Comparison of ENCODE assay signal across 8 mouse cellular contexts in the genomic region with DNA sequence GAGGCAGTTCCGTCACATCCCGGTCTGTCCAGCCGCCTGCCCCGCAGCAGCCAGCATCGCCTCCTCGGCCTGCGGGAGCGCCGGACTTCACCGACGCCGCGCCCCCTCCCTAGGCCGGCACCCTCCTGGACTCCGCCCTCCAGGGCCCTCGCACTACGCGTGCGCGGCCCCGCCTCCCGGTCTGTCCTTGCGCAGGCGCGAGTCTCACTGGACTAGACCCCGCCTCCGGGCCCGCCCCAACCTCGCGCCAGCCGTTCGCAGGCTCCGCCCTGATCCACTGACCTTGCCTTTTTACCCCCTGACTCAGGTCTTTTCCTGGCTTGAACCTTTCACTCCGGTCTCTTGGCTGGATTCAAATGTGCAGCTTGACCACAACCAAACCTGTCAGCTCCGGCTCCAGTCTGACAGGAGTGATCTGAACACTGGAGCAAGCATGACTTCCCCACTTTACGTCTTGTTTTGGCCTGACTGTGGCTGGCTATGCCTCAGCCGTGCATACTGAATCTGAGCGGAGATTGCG. TPM values are rescaled to one million over a fixed set of nuclear protein-coding genes. Genes with fewer than 3 reads are reported as not detected.
DNase-seq lines count a peak whose midpoint lies in the region; ATAC-seq and TF ChIP-seq lines count a peak whose summit lies in the region.

A gene (minus strand): TSS at position 150 of the 520 bp plus-strand sequence.

- no peaks in the 10 kb centered on the region for H3K27me3 ChIP-seq in hindbrain, postnatal 0 days (ENCODE audit: insufficient read depth, low read length)

- H3K4me3 ChIP-seq in gastrocnemius, adult 2 months = peak within 1 kb of the TSS; percentile 100
- H3K4me3 ChIP-seq in hindbrain, postnatal 0 days (ENCODE audit: low read length) = peak within 1 kb of the TSS; percentile 79
- peak within 1 kb of the TSS; percentile 99 for H3K4me3 ChIP-seq in left cerebral cortex, adult 2 months

- TF ChIP-seq CTCF in gastrocnemius, adult 2 months (IDR thresholded peaks at IDR 0.05) = no peak
- TF ChIP-seq CTCF in hindbrain, postnatal 0 days (IDR thresholded peaks at IDR 0.05; ENCODE audit: low read depth) = no peak
- no peak for TF ChIP-seq CTCF in left cerebral cortex, adult 2 months (IDR thresholded peaks at IDR 0.05)

- peak; percentile 100 for ATAC-seq in hindbrain, postnatal 0 days
- ATAC-seq in megakaryocyte, adult 5-6 weeks (ENCODE audit: poor library complexity, severe bottlenecking) = peak; percentile 93

- peak within 1 kb of the TSS; percentile 61 for H3K4me2 ChIP-seq in hindbrain, postnatal 0 days (ENCODE audit: low read depth, low read length)

- H3K9ac ChIP-seq in hindbrain, postnatal 0 days (replicated peaks; ENCODE audit: low read length) = peak within 1 kb of the TSS; percentile 91

- no peaks in the 10 kb centered on the region for H3K36me3 ChIP-seq in hindbrain, postnatal 0 days (ENCODE audit: insufficient read depth, low read length)

- H3K9me3 ChIP-seq in hindbrain, postnatal 0 days (ENCODE audit: low read length) = no peaks in the 10 kb centered on the region

- peak within 1 kb of the TSS; percentile 93 for H3K27ac ChIP-seq in gastrocnemius, adult 2 months
- peak within 1 kb of the TSS; percentile 82 for H3K27ac ChIP-seq in hindbrain, postnatal 0 days
- H3K27ac ChIP-seq in left cerebral cortex, adult 2 months = peak within 1 kb of the TSS; percentile 85

- intact Hi-C loops in gastrocnemius, adult 2 months (cut with DNase I) = loop anchor here (5.0 kb wide), 1 partner anchor 164 kb away; no protein-coding TSS in a partner anchor
- intact Hi-C loops in left cerebral cortex, adult 2 months (cut with DNase I) = loop anchor here (2.0 kb wide), 1 partner anchor 166 kb away; a partner anchor contains a TSS

- under 1% methylated on average over 33 of the region's 39 CpGs for WGBS in hindbrain, postnatal 0 days

- H3K4me1 ChIP-seq in hindbrain, postnatal 0 days (ENCODE audit: insufficient read depth, low read length) = peaks cover 9% of the 10 kb centered on the region; the same call in 1 of the 2 replicates

- peak; percentile 85 for DNase-seq in WW6 (ENCODE audit: low read depth, low spot score)
- DNase-seq in cerebellum, postnatal 4 days (ENCODE audit: low spot score in 2 of 2) = peak; percentile 97 to 98
- DNase-seq in gastrocnemius, adult 2 months = peak; percentile 100
- peak; percentile 98 for DNase-seq in hindbrain, postnatal 0 days (ENCODE audit: low spot score)
- peak; percentile 98 to 99 for DNase-seq in left cerebral cortex, adult 2 months (ENCODE audit: extremely low spot score in 1 of 2, low spot score in 2 of 2)
- DNase-seq in right cerebral cortex, adult 2 months (ENCODE audit: low spot score in 2 of 2) = peak; percentile 96 to 97
- peak; percentile 99 for DNase-seq in urinary bladder, postnatal 14 days (ENCODE audit: low spot score)

RNA-seq across cellular contexts. Expression of the gene that starts here (rescaled TPM):
- 10 to 100 TPM; 57.2 to 63.8 TPM for total RNA-seq in gastrocnemius, adult 2 months (2021)
- total RNA-seq in hindbrain, postnatal 0 days (2014; rRNA removed) = 77.1 and 80.8 TPM in 2 replicates
- 103 and 113 TPM in 2 replicates for polyA plus RNA-seq in hindbrain, postnatal 0 days (2015; fragmentation: Nextera tagmentation; extraction: Ambion mirVana)
- 10 to 100 TPM; 83.8 to 85.8 TPM for total RNA-seq in left cerebral cortex, adult 2 months (2021)
- total RNA-seq in megakaryocyte, adult 5-6 weeks (2015) = 11.4 and 15.1 TPM in 2 replicates
- 11.6 and 11.9 TPM in 2 replicates for total RNA-seq in megakaryocyte, adult 5-6 weeks (2017)

Comparison
In these comparisons a context has a peak if more than half of its experiments do, and no peak if none do; other contexts are left out.
1. Peak in every context shown above with its lines: DNase-seq, ATAC-seq, H3K4me3 ChIP-seq and H3K27ac ChIP-seq.